Mouse (Mus musculus) lung, embryonic 14.5 days (tissue): ENCODE results near the gene Hcn4. TPM values are rescaled to one million over a fixed set of nuclear protein-coding genes. Genes with fewer than 3 reads are reported as not detected.

Source experiments
- ATAC-seq: fragments of 200-750 bp; cut with Nextera tagmentation; 2 replicates; pipeline ENCODE4 v1.8.0; 2017; ENCODE audit warnings: mild to moderate bottlenecking, moderate TSS enrichment, moderate library complexity; ENCODE audit not compliant: insufficient read depth
- DNase-seq: peaks from one replicate; pipeline ENCODE4 v3.0.0-alpha.2; 2015
- H3K27ac ChIP-seq: fragments of 300-500 bp; sonication (generic); 2 replicates; pipeline ENCODE4 v1.5.1; 2014; ENCODE audit warnings: low read depth, mild to moderate bottlenecking, moderate library complexity
- H3K27me3 ChIP-seq: fragments of 300-500 bp; sonication (generic); 2 replicates; pipeline ENCODE4 v1.6.1; 2014; ENCODE audit warnings: low read length, control low read depth; ENCODE audit not compliant: insufficient read depth
- H3K36me3 ChIP-seq: fragments of 300-500 bp; sonication (generic); 2 replicates; pipeline ENCODE4 v1.6.1; 2014; ENCODE audit warnings: control low read depth; ENCODE audit not compliant: insufficient read depth
- H3K4me1 ChIP-seq: fragments of 300-500 bp; sonication (generic); 2 replicates; pipeline ENCODE4 v1.6.1; 2014; ENCODE audit warnings: antibody characterized with exemption, control low read depth; ENCODE audit not compliant: insufficient read depth
- H3K4me2 ChIP-seq: fragments of 300-500 bp; sonication (generic); 2 replicates; pipeline ENCODE4 v1.6.1; 2014; ENCODE audit warnings: mild to moderate bottlenecking
- H3K4me3 ChIP-seq: fragments of 300-500 bp; sonication (generic); 2 replicates; pipeline ENCODE4 v1.5.1; 2014; ENCODE audit warnings: low read depth, low read length
- H3K9ac ChIP-seq: fragments of 300-500 bp; sonication (generic); 2 replicates; pipeline ENCODE4 v1.6.1; 2014
- H3K9me3 ChIP-seq: fragments of 300-500 bp; sonication (generic); 2 replicates; pipeline ENCODE4 v1.6.1; 2016; ENCODE audit warnings: low read depth, low read length, control low read depth
- CTCF ChIP-seq: IDR thresholded peaks from 2 replicates; pipeline ENCODE4 v1.5.1; 2016; ENCODE audit warnings: antibody characterized with exemption, low read depth
- WGBS: fragments of 180-500 bp; shearing (Covaris S2); extraction: QIAGEN DNeasy Blood & Tissue Kit; methylation state at CpG from one replicate; pipeline ENCODE4 v1.1.7; 2014; 5-methylcytosine and 5-hydroxymethylcytosine counted together
- polyA plus RNA-seq: library from polyadenylated mRNA; unstranded; fragments of >200 nt; fragmentation: Nextera tagmentation; extraction: Ambion mirVana; gene quantifications from 2 replicates; pipeline ENCODE4 v1.2.1, GENCODE M21; 2014

The Hcn4 gene
- polyA plus RNA-seq, 1 experiment from 2014 or later = 0.30 TPM

DNA sequence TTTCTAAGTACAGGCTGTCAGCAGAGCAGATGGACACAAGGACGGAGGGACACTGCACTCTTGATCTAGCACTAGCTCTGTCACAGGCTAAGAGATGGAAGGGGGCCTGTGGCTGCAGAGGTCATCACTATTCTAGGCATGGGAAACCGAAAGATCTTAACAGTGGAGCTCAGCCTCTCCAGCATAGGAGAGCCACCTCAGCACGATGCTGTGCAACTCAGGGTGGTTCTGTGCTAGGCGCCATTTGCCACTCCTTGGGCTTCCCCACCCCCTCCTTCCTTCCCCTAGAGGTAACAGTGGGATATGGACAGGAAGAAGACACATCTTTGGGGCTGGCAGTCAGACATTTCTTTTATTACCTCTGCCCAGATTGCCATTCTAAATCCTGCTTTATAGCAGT is 51.1 kb downstream of the Hcn4 start:
- no peak for DNase-seq
- H3K27ac ChIP-seq = no peak overlapping the region
- H3K36me3 ChIP-seq = peaks cover 39% of the 10 kb centered on the region
- no peaks in the 10 kb centered on the region for H3K27me3 ChIP-seq
- H3K9ac ChIP-seq = no peak overlapping the region
- no peak for TF ChIP-seq CTCF
- H3K9me3 ChIP-seq = no peaks in the 10 kb centered on the region
- H3K4me1 ChIP-seq = no peaks in the 10 kb centered on the region
- no peak for ATAC-seq
- H3K4me2 ChIP-seq = no peak overlapping the region
- no peak overlapping the region for H3K4me3 ChIP-seq
- WGBS = 75% methylated on average over 4 of the region's 4 CpGs

DNA sequence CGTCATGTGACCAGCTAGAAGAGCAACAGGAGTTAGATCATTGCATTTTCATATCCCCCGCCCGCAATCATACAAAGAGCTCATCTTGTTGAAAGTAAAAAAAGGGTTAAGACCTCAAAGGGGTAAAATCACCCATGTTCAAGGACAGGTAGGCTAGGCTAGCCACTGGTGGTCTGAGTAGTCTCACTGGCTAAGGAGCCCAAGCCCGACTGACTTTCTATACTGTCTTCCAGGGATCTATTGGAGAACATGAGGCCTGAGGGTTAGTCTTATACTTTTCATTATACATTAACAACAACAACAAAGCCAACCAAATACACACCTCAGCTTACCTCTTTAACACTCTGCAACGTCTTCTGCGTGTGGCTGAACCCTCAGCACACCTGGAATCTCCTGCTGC is 52.2 kb downstream of the Hcn4 start:
- no peak for ATAC-seq
- 91% methylated on average over 6 of the region's 6 CpGs for WGBS

DNA sequence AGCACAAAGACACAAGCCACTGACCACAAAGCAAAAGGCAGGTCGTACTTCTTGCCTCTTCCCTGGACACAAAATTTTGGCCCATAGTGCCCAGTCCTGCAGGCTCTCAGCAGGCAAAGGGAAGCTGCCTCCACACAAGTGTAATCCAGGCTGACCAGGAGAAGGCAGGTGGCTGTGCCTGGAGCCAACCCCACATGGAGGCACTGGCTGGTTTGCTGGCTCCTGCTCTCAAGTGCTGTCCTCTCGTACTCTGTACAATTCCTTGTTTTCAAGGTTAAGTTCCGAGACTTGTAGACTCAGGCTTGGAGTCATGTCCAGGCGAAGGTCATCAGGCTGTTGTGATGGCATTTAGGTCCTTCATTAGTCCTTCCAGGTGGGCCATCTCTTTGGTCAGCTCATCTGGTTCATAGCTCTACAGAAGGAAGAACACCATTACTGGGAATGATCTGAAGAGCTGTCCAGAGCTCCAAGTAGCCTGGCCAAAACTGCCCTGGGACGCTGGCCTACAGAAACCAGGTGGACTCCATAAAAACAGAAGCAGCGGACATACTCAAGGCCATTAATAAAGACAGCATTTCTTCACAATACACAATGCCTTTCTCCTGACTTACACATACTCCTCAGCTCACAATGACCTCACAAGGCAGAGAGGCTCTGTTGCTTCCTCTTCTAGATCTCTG is 53.9 kb downstream of the Hcn4 start:
- WGBS = 86% methylated on average over 6 of the region's 6 CpGs
- Histone ChIP-seq H3K27ac (no peak overlapping the region), H3K9ac (no peak overlapping the region), H3K36me3 (peaks cover 59% of the 10 kb centered on the region), H3K4me2 (no peak overlapping the region), H3K27me3 (no peaks in the 10 kb centered on the region), H3K4me1 (no peaks in the 10 kb centered on the region), H3K9me3 (no peaks in the 10 kb centered on the region), H3K4me3 (no peak overlapping the region)
- TF ChIP-seq CTCF = no peak
- DNase-seq = no peak
- no peak for ATAC-seq

More for the DNA sequence above, 52.2 kb downstream of the Hcn4 start:
- Histone ChIP-seq H3K4me2 (no peak overlapping the region), H3K4me3 (no peak overlapping the region), H3K9ac (no peak overlapping the region), H3K36me3 (peaks cover 48% of the 10 kb centered on the region), H3K27me3 (no peaks in the 10 kb centered on the region), H3K27ac (no peak overlapping the region), H3K4me1 (no peaks in the 10 kb centered on the region), H3K9me3 (no peaks in the 10 kb centered on the region)
- DNase-seq = no peak
- TF ChIP-seq CTCF = no peak

DNA sequence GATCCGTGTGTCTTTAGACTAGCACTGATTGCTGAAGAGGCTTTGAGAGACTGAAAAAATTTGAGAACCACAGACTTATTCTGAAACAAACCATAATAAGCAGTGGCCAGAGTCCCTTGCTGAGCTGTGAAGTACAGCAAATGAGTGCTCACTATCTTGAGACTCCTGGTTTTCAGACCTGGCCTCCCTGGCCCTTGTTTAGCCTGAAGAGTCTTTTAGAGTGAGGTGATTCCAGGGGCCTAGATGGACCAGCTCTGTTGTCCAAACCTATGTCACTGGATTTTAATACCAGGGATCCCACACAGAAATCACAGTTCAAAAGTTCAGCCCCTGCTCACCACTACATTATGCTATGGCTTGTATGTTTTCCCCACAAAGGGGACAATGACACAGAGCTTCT is 56.6 kb downstream of the Hcn4 start:
- Histone ChIP-seq H3K27me3 (no peaks in the 10 kb centered on the region), H3K4me1 (no peaks in the 10 kb centered on the region), H3K27ac (no peak overlapping the region), H3K9ac (no peak overlapping the region), H3K4me3 (no peak overlapping the region), H3K36me3 (peaks cover 74% of the 10 kb centered on the region), H3K4me2 (no peak overlapping the region), H3K9me3 (no peaks in the 10 kb centered on the region)
- DNase-seq (no peak), ATAC-seq (no peak)
- no peak for TF ChIP-seq CTCF
- WGBS = 71% methylated on average over 1 of the region's 1 CpGs

DNA sequence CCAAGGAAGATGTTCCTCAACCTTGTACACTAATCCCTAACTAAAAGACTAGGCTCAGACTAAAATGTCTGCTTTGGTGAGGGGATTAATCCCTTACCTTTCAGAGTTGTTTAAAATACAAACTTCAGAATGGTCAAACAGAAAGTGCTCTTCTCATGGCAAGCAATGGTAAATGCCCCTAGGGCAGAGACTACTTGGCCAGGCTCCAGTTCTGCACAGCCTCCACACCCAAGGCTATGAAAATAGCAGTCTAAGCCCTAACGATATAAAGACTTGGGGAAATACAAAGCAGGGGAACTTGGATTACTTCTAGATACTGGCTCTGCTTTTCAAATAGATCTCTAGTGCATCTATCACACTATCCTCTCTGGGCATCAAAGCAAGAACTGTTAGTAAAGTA is 59.5 kb downstream of the Hcn4 start:
- Histone ChIP-seq H3K36me3 (peaks cover 61% of the 10 kb centered on the region), H3K27me3 (no peaks in the 10 kb centered on the region), H3K27ac (no peak overlapping the region), H3K9me3 (no peaks in the 10 kb centered on the region), H3K4me1 (no peaks in the 10 kb centered on the region), H3K4me2 (no peak overlapping the region), H3K9ac (no peak overlapping the region), H3K4me3 (no peak overlapping the region)
- no peak for TF ChIP-seq CTCF
- DNase-seq (no peak), ATAC-seq (no peak)
- 76% methylated on average over 1 of the region's 1 CpGs for WGBS

DNA sequence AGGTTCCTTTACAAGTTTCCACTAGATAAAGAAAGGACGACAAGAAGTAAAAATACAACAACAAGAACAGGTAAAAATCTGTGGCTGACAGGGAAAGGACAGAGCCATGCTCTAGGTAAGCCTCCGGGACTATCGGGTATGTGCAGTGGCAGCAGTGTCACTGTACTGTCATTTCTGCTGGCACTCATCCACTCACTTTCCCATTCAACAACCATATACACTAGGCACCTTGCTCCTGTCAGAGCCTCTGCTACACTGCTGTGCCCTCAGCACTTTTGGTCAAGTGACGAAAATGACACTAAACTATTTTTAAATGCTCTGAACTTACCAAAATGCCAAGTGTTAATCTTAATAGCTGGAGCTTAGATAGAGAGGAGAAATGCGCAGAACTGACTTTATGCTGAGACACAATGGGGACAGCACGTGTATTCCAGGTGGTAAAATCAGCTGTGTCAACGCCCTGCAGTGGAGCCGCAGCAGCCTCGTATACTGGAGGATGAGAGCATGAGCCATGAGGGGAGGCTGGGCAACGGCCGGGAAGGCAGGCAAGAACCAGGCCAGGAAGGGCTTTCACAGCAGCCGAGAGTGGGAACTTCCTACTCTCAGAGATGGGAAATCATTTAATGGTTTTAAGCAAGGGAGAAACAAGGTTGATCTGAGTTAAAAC is 66.7 kb downstream of the Hcn4 start:
- Histone ChIP-seq H3K27ac (no peak overlapping the region), H3K27me3 (no peaks in the 10 kb centered on the region)
- WGBS = 82% methylated on average over 12 of the region's 12 CpGs

DNA sequence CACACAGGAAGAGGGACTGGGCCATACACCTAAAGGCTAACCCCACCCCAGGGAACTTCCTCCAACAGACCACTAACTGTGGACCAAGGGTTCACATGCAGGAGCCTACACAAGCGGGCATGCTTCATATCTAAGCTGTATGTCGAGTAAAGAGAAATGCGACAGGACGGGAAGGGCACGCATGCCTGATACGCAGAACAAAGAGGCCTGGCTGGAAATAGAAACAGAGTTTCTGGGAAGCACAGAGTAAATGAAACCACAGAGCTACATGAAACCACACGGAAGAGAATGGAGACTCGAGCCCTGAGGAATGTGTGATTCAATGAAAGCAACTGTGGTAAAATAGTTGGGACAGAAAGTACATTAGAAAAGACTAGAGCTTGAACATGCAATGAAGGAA is 67.7 kb downstream of the Hcn4 start:
- H3K9me3 ChIP-seq = no peaks in the 10 kb centered on the region
- WGBS = 90% methylated on average over 8 of the region's 8 CpGs
- ATAC-seq (no peak), DNase-seq (no peak)
- H3K4me1 ChIP-seq = no peaks in the 10 kb centered on the region
- H3K27me3 ChIP-seq = no peaks in the 10 kb centered on the region
- no peak for TF ChIP-seq CTCF
- H3K27ac ChIP-seq = no peak overlapping the region
- H3K4me3 ChIP-seq = no peak overlapping the region
- H3K4me2 ChIP-seq = no peak overlapping the region
- H3K9ac ChIP-seq = no peak overlapping the region
- H3K36me3 ChIP-seq = peaks cover 57% of the 10 kb centered on the region

More for the DNA sequence above, 66.7 kb downstream of the Hcn4 start:
- Histone ChIP-seq H3K4me2 (no peak overlapping the region), H3K9me3 (no peaks in the 10 kb centered on the region), H3K9ac (no peak overlapping the region), H3K36me3 (peaks cover 57% of the 10 kb centered on the region), H3K4me3 (no peak overlapping the region), H3K4me1 (no peaks in the 10 kb centered on the region)
- no peak for DNase-seq
- no peak for ATAC-seq
- no peak for TF ChIP-seq CTCF
